In genomic region chr3:93319449-93319848, GRCm38 (mm10) we compare ENCODE assay signal across 31 mouse cellular contexts. TPM values are rescaled to one million over a fixed set of nuclear protein-coding genes. Genes with fewer than 3 reads are reported as not detected.
"Had no signal": no experiment of that assay in that cellular context is flagged by ENCODE, and none has a peak within 500 bp of the region (broad histone marks: within the 10 kb centered on the region; RNA-seq: fewer than 3 reads in every experiment).

Gene Hrnr, plus strand, starts transcription at chr3:93319749.

- DNase-seq: cerebellum, adult 18-20 months; cerebellum, adult 2 months; cerebellum, adult 8-10 months; cerebellum, adult 9-10 months; cerebellum, adult 9-11 months; cerebellum, postnatal 10 days; cerebellum, postnatal 14 days; cerebellum, postnatal 25 days; cerebellum, postnatal 36 days; embryo, embryonic 11 days; forebrain, postnatal 0 days; gastrocnemius, adult 2 months; gastrocnemius, postnatal 10 days; gastrocnemius, postnatal 14 days; gastrocnemius, postnatal 25 days; gastrocnemius, postnatal 36 days; heart, adult 18-20 months; heart, adult 2 months had no signal

- H3K27ac ChIP-seq: embryonic facial prominence, embryonic 12.5 days; embryonic facial prominence, embryonic 13.5 days; forebrain, embryonic 10.5 days; forebrain, embryonic 12.5 days; forebrain, embryonic 13.5 days; forebrain, embryonic 15.5 days; gastrocnemius, adult 2 months; heart, adult 2 months had no signal

- H3K9ac ChIP-seq: embryonic facial prominence, embryonic 12.5 days; embryonic facial prominence, embryonic 13.5 days; forebrain, embryonic 12.5 days; forebrain, embryonic 13.5 days; forebrain, embryonic 15.5 days; forebrain, postnatal 0 days had no signal

- H3K27me3 ChIP-seq: embryonic facial prominence, embryonic 12.5 days; embryonic facial prominence, embryonic 13.5 days; forebrain, embryonic 12.5 days; forebrain, embryonic 13.5 days; forebrain, embryonic 15.5 days had no signal

- H3K36me3 ChIP-seq: embryonic facial prominence, embryonic 12.5 days; embryonic facial prominence, embryonic 13.5 days; forebrain, embryonic 10.5 days; forebrain, embryonic 12.5 days; forebrain, embryonic 15.5 days had no signal

- H3K4me3 ChIP-seq: embryonic facial prominence, embryonic 12.5 days; embryonic facial prominence, embryonic 13.5 days; erythroblast, embryonic 14.5 days; forebrain, embryonic 10.5 days; forebrain, embryonic 12.5 days; forebrain, embryonic 13.5 days; forebrain, embryonic 15.5 days; gastrocnemius, adult 2 months; heart, adult 2 months had no signal

- ATAC-seq: forebrain, embryonic 13.5 days; forebrain, embryonic 14.5 days; forebrain, embryonic 15.5 days; forebrain, embryonic 16.5 days; forebrain, postnatal 0 days had no signal

- H3K4me2 ChIP-seq: embryonic facial prominence, embryonic 12.5 days; embryonic facial prominence, embryonic 13.5 days; forebrain, embryonic 12.5 days; forebrain, embryonic 13.5 days; forebrain, embryonic 15.5 days had no signal

- H3K9me3 ChIP-seq: embryonic facial prominence, embryonic 12.5 days; embryonic facial prominence, embryonic 13.5 days; forebrain, embryonic 10.5 days; forebrain, embryonic 12.5 days; forebrain, embryonic 13.5 days; forebrain, embryonic 15.5 days had no signal

- H3K4me1 ChIP-seq: embryonic facial prominence, embryonic 12.5 days; embryonic facial prominence, embryonic 13.5 days; forebrain, embryonic 10.5 days; forebrain, embryonic 12.5 days; forebrain, embryonic 13.5 days; forebrain, embryonic 15.5 days had no signal

RNA-seq across cellular contexts. Expression of gene Hrnr, which starts in this region (rescaled TPM):
- polyA plus RNA-seq: cerebellum, adult 2 months; embryonic facial prominence, embryonic 11.5 days; embryonic facial prominence, embryonic 12.5 days; erythroblast, embryonic 14.5 days; forebrain, embryonic 10.5 days; forebrain, embryonic 11.5 days; forebrain, embryonic 12.5 days; forebrain, embryonic 13.5 days; forebrain, embryonic 14.5 days; forebrain, embryonic 15.5 days; forebrain, embryonic 16.5 days; forebrain, postnatal 0 days; frontal cortex, adult 2 months; gonadal fat pad, adult 2 months; heart, adult 2 months had no signal
